Mouse (Mus musculus) heart, adult 2 months (tissue): ENCODE results near the gene Strn. TPM values are rescaled to one million over a fixed set of nuclear protein-coding genes. Genes with fewer than 3 reads are reported as not detected.

Experiments
- DNase-seq, 2 experiments: peaks; one replicate each; pipeline ENCODE4 v3.0.0; 2021
- H3K27ac ChIP-seq: fragments of 200-600 bp; 2 replicates; pipeline ENCODE4 v1.8.1; 2022
- H3K27me3 ChIP-seq: fragments of 200-500 bp; 2 replicates; pipeline ENCODE4 v1.6.1; 2012; ENCODE audit warnings: mild to moderate bottlenecking, low read length, inconsistent platforms, mixed read lengths; ENCODE audit not compliant: control insufficient read depth, insufficient read depth
- H3K36me3 ChIP-seq: fragments of 200-500 bp; 2 replicates; pipeline ENCODE4 v1.6.1; 2012; ENCODE audit warnings: low read length, inconsistent platforms; ENCODE audit not compliant: control insufficient read depth, insufficient read depth
- H3K4me1 ChIP-seq: fragments of 200-500 bp; 2 replicates; pipeline ENCODE4 v1.6.1; 2011; ENCODE audit warnings: low read length; ENCODE audit not compliant: control insufficient read depth, insufficient read depth
- H3K4me3 ChIP-seq: fragments of 200-600 bp; 2 replicates; pipeline ENCODE4 v1.8.1; 2022
- H3K79me2 ChIP-seq: fragments of 200-500 bp; replicated peaks from 2 replicates; pipeline ENCODE4 v1.6.1; 2012; ENCODE audit warnings: mild to moderate bottlenecking, inconsistent platforms, low read length, moderate library complexity, mixed read lengths; ENCODE audit not compliant: control insufficient read depth, insufficient read depth
- H3K9ac ChIP-seq: fragments of 200-500 bp; 2 replicates; pipeline ENCODE4 v1.6.1; 2012; ENCODE audit warnings: low read depth, mild to moderate bottlenecking, control low read depth, inconsistent platforms, low read length, mixed read lengths
- CTCF ChIP-seq: fragments of 200-600 bp; IDR thresholded peaks from 2 replicates; pipeline ENCODE4 v1.8.1; 2022; ENCODE audit warnings: antibody characterized with exemption, mild to moderate bottlenecking, moderate library complexity
- EP300 ChIP-seq: fragments of 200-500 bp; IDR thresholded peaks from 2 replicates; pipeline ENCODE4 v1.6.1; 2011; ENCODE audit warnings: low read depth, low read length, control low read depth; ENCODE audit not compliant: insufficient read depth
- POLR2A ChIP-seq: fragments of 200-500 bp; IDR thresholded peaks from 2 replicates; pipeline ENCODE4 v1.6.1; 2011; ENCODE audit warnings: mild to moderate bottlenecking, low read depth, low read length, control low read depth; ENCODE audit not compliant: insufficient read depth
- WGBS: fragments of 180-500 bp; shearing (Covaris S2); methylation state at CpG from one replicate; pipeline ENCODE4 v1.1.7; 2018; 5-methylcytosine and 5-hydroxymethylcytosine counted together
- intact Hi-C: fragments of 180-260 bp; cut with DNase I; formaldehyde crosslinking; loops from one replicate; pipeline ENCODE4 v1.15.1; 2025
- polyA plus RNA-seq: library from polyadenylated mRNA; depleted of rRNA; stranded (reverse); fragments of >200 nt; gene quantifications from 2 replicates; pipeline ENCODE4 v1.2.3, GENCODE M21; 2012
- total RNA-seq, 2 experiments: library from RNA; stranded (reverse); gene quantifications; 2 replicates each; pipeline ENCODE4 v1.2.3; 2021

Strn gene
- total and polyA plus RNA-seq, 3 experiments: 6.1 to 24.2 (median 20.3) TPM

- 59% methylated on average over 5 of the region's 5 CpGs for WGBS
- Histone ChIP-seq H3K9ac (no peak overlapping the region), H3K4me3 (no peak overlapping the region), H3K4me1 (peaks cover 2% of the 10 kb centered on the region), H3K79me2 (peaks cover under 1% of the 10 kb centered on the region; the same call in 1 of the 2 replicates), H3K36me3 (peaks cover 8% of the 10 kb centered on the region), H3K27ac (no peak overlapping the region), H3K27me3 (no peaks in the 10 kb centered on the region)
- intact Hi-C loops: no loop called here
- no peak for DNase-seq
- TF ChIP-seq EP300: no peak
- TF ChIP-seq CTCF: no peak
Measured at GRCm38 (mm10) chr17:78687971-78688370, 49.0 kb downstream of the Strn start.

DNA sequence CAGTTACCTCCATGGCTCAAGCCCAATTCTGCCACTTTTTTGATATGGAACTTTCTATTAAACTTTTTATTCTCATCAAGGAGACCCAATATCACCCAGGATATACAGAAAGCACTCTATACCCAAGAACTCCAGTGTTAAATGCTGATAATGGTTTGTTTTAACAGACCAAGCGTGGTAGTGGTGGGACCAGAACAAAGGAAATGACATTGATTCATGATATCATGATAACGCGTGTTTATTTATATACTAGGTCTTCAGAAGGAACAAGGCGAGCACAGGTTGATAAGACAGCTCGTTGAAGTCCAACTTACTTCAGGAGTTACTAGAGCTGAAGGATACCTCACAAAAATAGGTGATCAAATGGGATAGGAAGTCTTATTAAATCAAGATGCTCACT, 52.0 kb downstream of the Strn start:
- TF ChIP-seq EP300: no peak
- no peak for TF ChIP-seq POLR2A
- no peak for TF ChIP-seq CTCF
- no peak overlapping the region for H3K27ac ChIP-seq
- intact Hi-C loops: no loop called here

GRCm38 (mm10) chr17:78682351-78682750, 54.6 kb downstream of the Strn start:
- no peak for DNase-seq
- H3K79me2 ChIP-seq: 0 out of 2 replicates have a peak, but pooled peaks cover 1% of the 10 kb centered on the region
- peaks cover 12% of the 10 kb centered on the region for H3K36me3 ChIP-seq
- H3K4me1 ChIP-seq: peaks cover 7% of the 10 kb centered on the region; the same call in 1 of the 2 replicates
- H3K9ac ChIP-seq: no peak overlapping the region; the same call in 1 of the 2 replicates
- TF ChIP-seq CTCF (no peak), POLR2A (no peak), EP300 (no peak)
- H3K27me3 ChIP-seq: no peaks in the 10 kb centered on the region
- H3K4me3 ChIP-seq: no peak overlapping the region
- WGBS: 26% methylated on average over 6 of the region's 6 CpGs
- H3K27ac ChIP-seq: no peak overlapping the region
- intact Hi-C loops: loop anchor here (5.0 kb wide), 1 partner anchor 50 kb away; no protein-coding TSS in a partner anchor

More for the DNA sequence above, 52.0 kb downstream of the Strn start:
- H3K4me1 ChIP-seq: peaks cover 3% of the 10 kb centered on the region
- H3K9ac ChIP-seq: no peak overlapping the region
- H3K36me3 ChIP-seq: peaks cover 10% of the 10 kb centered on the region
- WGBS: 42% methylated on average over 5 of the region's 5 CpGs
- DNase-seq: no peak
- no peak overlapping the region for H3K4me3 ChIP-seq
- H3K79me2 ChIP-seq: 0 out of 2 replicates have a peak, but pooled peaks cover 1% of the 10 kb centered on the region
- H3K27me3 ChIP-seq: no peaks in the 10 kb centered on the region

GRCm38 (mm10) chr17:78679503-78679902, 57.5 kb downstream of the Strn start:
- no peak overlapping the region for H3K4me3 ChIP-seq
- no peaks in the 10 kb centered on the region for H3K27me3 ChIP-seq
- 84% methylated on average over 11 of the region's 11 CpGs for WGBS
- H3K4me1 ChIP-seq: peaks cover 9% of the 10 kb centered on the region; the same call in 1 of the 2 replicates
- 0 out of 2 replicates have a peak, but pooled peaks cover 1% of the 10 kb centered on the region for H3K79me2 ChIP-seq
- intact Hi-C loops: no loop called here
- no peak for TF ChIP-seq POLR2A
- no peak for TF ChIP-seq CTCF
- TF ChIP-seq EP300: no peak
- no peak overlapping the region for H3K9ac ChIP-seq
- H3K27ac ChIP-seq: no peak overlapping the region; the same call in 1 of the 2 replicates
- DNase-seq: no peak
- H3K36me3 ChIP-seq: peaks cover 11% of the 10 kb centered on the region

DNA sequence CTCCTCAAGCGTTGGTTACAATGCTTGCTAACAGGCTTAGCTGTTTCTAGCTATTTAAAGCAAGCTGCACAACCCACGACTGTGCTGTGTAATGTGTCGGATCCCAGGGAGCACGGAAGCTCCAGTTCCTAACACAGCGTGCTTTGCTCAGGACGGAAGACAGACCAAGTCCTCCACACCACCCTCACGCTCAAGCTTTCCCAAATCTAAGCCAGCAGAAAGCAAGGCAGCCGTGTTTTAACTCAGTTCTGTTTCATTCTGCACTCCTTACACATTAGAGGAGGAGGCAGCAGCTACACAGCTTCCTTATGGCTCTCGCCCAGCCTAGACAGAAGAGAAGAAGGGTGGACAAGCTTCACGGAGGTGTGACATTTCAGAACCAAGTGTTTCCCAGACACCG, 60.2 kb downstream of the Strn start:
- peaks cover 10% of the 10 kb centered on the region; the same call in 1 of the 2 replicates for H3K4me1 ChIP-seq
- 71% methylated on average over 11 of the region's 11 CpGs for WGBS
- H3K27me3 ChIP-seq: no peaks in the 10 kb centered on the region
- no peak for TF ChIP-seq EP300
- no peak for TF ChIP-seq CTCF
- TF ChIP-seq POLR2A: no peak
- H3K79me2 ChIP-seq: no peaks in the 10 kb centered on the region
- no peak overlapping the region for H3K4me3 ChIP-seq
- no peak for DNase-seq
- H3K27ac ChIP-seq: no peak overlapping the region
- no peak overlapping the region for H3K9ac ChIP-seq
- intact Hi-C loops: no loop called here
- H3K36me3 ChIP-seq: peaks cover 7% of the 10 kb centered on the region

- WGBS: 80% methylated on average over 9 of the region's 9 CpGs
- no peak overlapping the region for H3K27ac ChIP-seq
- H3K4me1 ChIP-seq: no peaks in the 10 kb centered on the region
- TF ChIP-seq CTCF (no peak), EP300 (no peak), POLR2A (no peak)
- peaks cover under 1% of the 10 kb centered on the region; the same call in 1 of the 2 replicates for H3K36me3 ChIP-seq
- intact Hi-C loops: no loop called here
- DNase-seq: no peak
- no peaks in the 10 kb centered on the region for H3K79me2 ChIP-seq
- no peak overlapping the region for H3K9ac ChIP-seq
- H3K4me3 ChIP-seq: no peak overlapping the region
- H3K27me3 ChIP-seq: no peaks in the 10 kb centered on the region
Measured at GRCm38 (mm10) chr17:78664962-78665545, 71.9 kb downstream of the Strn start.
